Mouse (Mus musculus) forebrain, embryonic 15.5 days (tissue): ENCODE measurements around the gene Vps25. TPM values are rescaled to one million over a fixed set of nuclear protein-coding genes. Genes with fewer than 3 reads are reported as not detected.

Experiments
- ATAC-seq: fragments of 200-750 bp; cut with Nextera tagmentation; replicated peaks from 2 replicates; pipeline ENCODE4 v1.8.0; 2017; ENCODE audit warnings: mild to moderate bottlenecking, moderate TSS enrichment, moderate library complexity
- H3K27ac ChIP-seq: fragments of 300-500 bp; sonication (generic); replicated peaks from 2 replicates; pipeline ENCODE4 v1.5.1; 2015; ENCODE audit warnings: mild to moderate bottlenecking, inconsistent platforms
- H3K27me3 ChIP-seq: fragments of 300-500 bp; sonication (generic); 2 replicates; pipeline ENCODE4 v1.6.1; 2015; ENCODE audit warnings: inconsistent platforms
- H3K36me3 ChIP-seq: fragments of 300-500 bp; sonication (generic); 2 replicates; pipeline ENCODE4 v1.6.1; 2015; ENCODE audit warnings: mild to moderate bottlenecking, inconsistent platforms
- H3K4me1 ChIP-seq: fragments of 300-500 bp; sonication (generic); 2 replicates; pipeline ENCODE4 v1.6.1; 2015; ENCODE audit warnings: inconsistent platforms
- H3K4me2 ChIP-seq: fragments of 300-500 bp; sonication (generic); replicated peaks from 2 replicates; pipeline ENCODE4 v1.6.1; 2015; ENCODE audit warnings: mild to moderate bottlenecking, inconsistent platforms
- H3K4me3 ChIP-seq: fragments of 300-500 bp; sonication (generic); 2 replicates; pipeline ENCODE4 v1.5.1; 2015; ENCODE audit warnings: mild to moderate bottlenecking, inconsistent platforms
- H3K9ac ChIP-seq: fragments of 300-500 bp; sonication (generic); replicated peaks from 2 replicates; pipeline ENCODE4 v1.6.1; 2015; ENCODE audit warnings: mild to moderate bottlenecking, inconsistent platforms
- H3K9me3 ChIP-seq: fragments of 300-500 bp; sonication (generic); 2 replicates; pipeline ENCODE4 v1.6.1; 2016; ENCODE audit warnings: inconsistent platforms
- WGBS: fragments of 180-500 bp; shearing (Covaris S2); methylation state at CpG from one replicate; pipeline ENCODE4 v1.1.7; 2015; ENCODE audit warnings: mixed read lengths; 5-methylcytosine and 5-hydroxymethylcytosine counted together
- polyA plus RNA-seq: library from polyadenylated mRNA; unstranded; fragments of >200 nt; fragmentation: Nextera tagmentation; extraction: Ambion mirVana; gene quantifications from 2 replicates; pipeline ENCODE4 v1.2.1, GENCODE M21; 2015

Gene Vps25
- polyA plus RNA-seq, 1 experiment from 2014 or later: 92.9 TPM

- 8% methylated on average over 5 of the region's 5 CpGs for WGBS
- Histone ChIP-seq H3K4me2 (no peak overlapping the region), H3K4me3 (no peak overlapping the region), H3K4me1 (peaks cover 10% of the 10 kb centered on the region), H3K27me3 (no peaks in the 10 kb centered on the region), H3K27ac (no peak overlapping the region), H3K9ac (no peak overlapping the region), H3K9me3 (no peaks in the 10 kb centered on the region), H3K36me3 (peaks cover 13% of the 10 kb centered on the region)
- ATAC-seq: no peak
Measured at GRCm38 (mm10) chr11:101282896-101283295, 29.4 kb downstream of the Vps25 start.

- H3K4me1 ChIP-seq: peaks cover 6% of the 10 kb centered on the region
- H3K27me3 ChIP-seq: no peaks in the 10 kb centered on the region
- peaks cover 22% of the 10 kb centered on the region for H3K36me3 ChIP-seq
- ATAC-seq: no peak
- no peaks in the 10 kb centered on the region for H3K9me3 ChIP-seq
- 78% methylated on average over 4 of the region's 4 CpGs for WGBS
- no peak overlapping the region for H3K4me2 ChIP-seq
- H3K4me3 ChIP-seq: no peak overlapping the region
- no peak overlapping the region for H3K27ac ChIP-seq
- no peak overlapping the region for H3K9ac ChIP-seq
Measured at GRCm38 (mm10) chr11:101283805-101284204, 30.3 kb downstream of the Vps25 start.

GRCm38 (mm10) chr11:101287306-101287705, 33.8 kb downstream of the Vps25 start:
- H3K27ac ChIP-seq: no peak overlapping the region
- H3K36me3 ChIP-seq: peaks cover 56% of the 10 kb centered on the region
- H3K9me3 ChIP-seq: no peaks in the 10 kb centered on the region
- H3K9ac ChIP-seq: no peak overlapping the region
- H3K4me2 ChIP-seq: no peak overlapping the region
- H3K4me3 ChIP-seq: no peak overlapping the region
- H3K27me3 ChIP-seq: no peaks in the 10 kb centered on the region
- ATAC-seq: no peak
- H3K4me1 ChIP-seq: no peaks in the 10 kb centered on the region
- 89% methylated on average over 9 of the region's 9 CpGs for WGBS

- no peaks in the 10 kb centered on the region for H3K27me3 ChIP-seq
- no peak overlapping the region for H3K4me3 ChIP-seq
- no peak overlapping the region for H3K4me2 ChIP-seq
- no peak overlapping the region for H3K9ac ChIP-seq
- WGBS: 96% methylated on average over 8 of the region's 8 CpGs
- no peaks in the 10 kb centered on the region for H3K4me1 ChIP-seq
- no peak overlapping the region for H3K27ac ChIP-seq
- no peaks in the 10 kb centered on the region for H3K9me3 ChIP-seq
- ATAC-seq: no peak
- peaks cover 80% of the 10 kb centered on the region for H3K36me3 ChIP-seq
Measured at GRCm38 (mm10) chr11:101291231-101291630, 37.7 kb downstream of the Vps25 start.

- Histone ChIP-seq H3K27ac (no peak overlapping the region), H3K4me2 (no peak overlapping the region), H3K4me1 (peaks cover under 1% of the 10 kb centered on the region; the same call in 1 of the 2 replicates), H3K27me3 (no peaks in the 10 kb centered on the region), H3K9me3 (no peaks in the 10 kb centered on the region), H3K36me3 (peaks cover 65% of the 10 kb centered on the region), H3K9ac (no peak overlapping the region), H3K4me3 (no peak overlapping the region)
- 92% methylated on average over 8 of the region's 8 CpGs for WGBS
- ATAC-seq: no peak
Measured at GRCm38 (mm10) chr11:101295191-101295590, 41.7 kb downstream of the Vps25 start.

GRCm38 (mm10) chr11:101300881-101301280, 47.4 kb downstream of the Vps25 start:
- H3K9ac ChIP-seq: peak overlapping the region; percentile 87; the same call in 1 of the 2 replicates
- H3K4me2 ChIP-seq: peak overlapping the region; percentile 98
- H3K36me3 ChIP-seq: peaks cover 20% of the 10 kb centered on the region
- no peaks in the 10 kb centered on the region for H3K27me3 ChIP-seq
- peak overlapping the region; percentile 96 for H3K4me3 ChIP-seq
- no peak overlapping the region for H3K27ac ChIP-seq
- no peaks in the 10 kb centered on the region for H3K9me3 ChIP-seq
- 70% methylated on average over 7 of the region's 7 CpGs for WGBS
- peaks cover 20% of the 10 kb centered on the region for H3K4me1 ChIP-seq
- no peak for ATAC-seq

- Histone ChIP-seq H3K9me3 (no peaks in the 10 kb centered on the region), H3K4me3 (peak overlapping the region; percentile 96), H3K27me3 (no peaks in the 10 kb centered on the region), H3K36me3 (peaks cover 18% of the 10 kb centered on the region), H3K27ac (peak overlapping the region; percentile 73), H3K4me2 (peak overlapping the region; percentile 98), H3K4me1 (peaks cover 20% of the 10 kb centered on the region), H3K9ac (peak overlapping the region; percentile 87)
- no peak; the same call in 1 of the 2 replicates for ATAC-seq
- WGBS: 15% methylated on average over 26 of the region's 26 CpGs
Measured at GRCm38 (mm10) chr11:101301299-101302003, 47.9 kb downstream of the Vps25 start.

- ATAC-seq: peak; percentile 93
Measured at GRCm38 (mm10) chr11:101302004-101302798, 48.7 kb downstream of the Vps25 start, which contains the start of gene Becn1. TSS of gene Becn1 (minus strand) at chr11:101302286.

GRCm38 (mm10) chr11:101307744-101308143, 54.2 kb downstream of the Vps25 start:
- Histone ChIP-seq H3K27ac (no peak overlapping the region), H3K36me3 (no peaks in the 10 kb centered on the region), H3K4me1 (no peaks in the 10 kb centered on the region), H3K4me2 (no peak overlapping the region), H3K9me3 (no peaks in the 10 kb centered on the region), H3K4me3 (no peak overlapping the region), H3K27me3 (no peaks in the 10 kb centered on the region), H3K9ac (no peak overlapping the region)
- WGBS: 41% methylated on average over 5 of the region's 5 CpGs
- ATAC-seq: no peak

More at GRCm38 (mm10) chr11:101302004-101302798, 48.7 kb downstream of the Vps25 start, which contains the start of gene Becn1:
- Histone ChIP-seq H3K4me1 (peaks cover 20% of the 10 kb centered on the region), H3K27ac (peak within 1 kb of the TSS; percentile 73), H3K4me3 (peak within 1 kb of the TSS; percentile 96), H3K27me3 (no peaks in the 10 kb centered on the region), H3K9me3 (no peaks in the 10 kb centered on the region), H3K36me3 (peaks cover 18% of the 10 kb centered on the region), H3K9ac (peak within 1 kb of the TSS; percentile 87), H3K4me2 (peak within 1 kb of the TSS; percentile 98)
- whole genome bisulfite sequencing: 6% methylated on average over 39 of the region's 39 CpGs

Other genes starting within 250 kb of the Vps25 start
- gene Atp6v0a1, start 244.3 kb upstream of the Vps25 start, polyA plus RNA-seq: 84.3 and 84.6 TPM in 2 replicates
- gene Naglu, start 183.7 kb upstream of the Vps25 start, polyA plus RNA-seq: 7.9 and 8.1 TPM in 2 replicates
- 0.17 and 0.27 TPM in 2 replicates for gene Hsd17b1, start 175.3 kb upstream of the Vps25 start, polyA plus RNA-seq
- 47.8 and 52.7 TPM in 2 replicates for gene Coasy, start 171.1 kb upstream of the Vps25 start, polyA plus RNA-seq
- 92.9 and 96.5 TPM in 2 replicates for gene Mlx, start 166.4 kb upstream of the Vps25 start, polyA plus RNA-seq
- 40.5 and 45.0 TPM in 2 replicates for gene Psmc3ip, start 158.3 kb upstream of the Vps25 start, polyA plus RNA-seq
- gene Retreg3, start 133.8 kb upstream of the Vps25 start, polyA plus RNA-seq: 25.1 and 27.7 TPM in 2 replicates
- 96.1 and 97.7 TPM in 2 replicates for gene Tubg1, start 133.8 kb upstream of the Vps25 start, polyA plus RNA-seq
- gene Tubg2, start 97.8 kb upstream of the Vps25 start, polyA plus RNA-seq: 31.2 and 32.8 TPM in 2 replicates
- gene Cntnap1, start 83.2 kb upstream of the Vps25 start, polyA plus RNA-seq: 0.77 and 0.98 TPM in 2 replicates
- gene Plekhh3, start 82.4 kb upstream of the Vps25 start, polyA plus RNA-seq: 5.8 and 6.5 TPM in 2 replicates
- gene Ccr10, start 78.3 kb upstream of the Vps25 start, polyA plus RNA-seq: 0.14 and 0.19 TPM in 2 replicates
- gene Ezh1, start 27.2 kb upstream of the Vps25 start, polyA plus RNA-seq: 19.6 and 21.4 TPM in 2 replicates
- gene Ramp2, start 7.7 kb upstream of the Vps25 start, polyA plus RNA-seq: 53.4 and 61.3 TPM in 2 replicates
- 4.8 and 5.5 TPM in 2 replicates for gene Wnk4, start 6.9 kb downstream of the Vps25 start, polyA plus RNA-seq
- gene Cntd1, start 25.3 kb downstream of the Vps25 start, polyA plus RNA-seq: 1.4 and 1.5 TPM in 2 replicates
- gene Coa3, start 25.4 kb downstream of the Vps25 start, polyA plus RNA-seq: 208 and 211 TPM in 2 replicates
- gene Becn1, start 48.6 kb downstream of the Vps25 start, polyA plus RNA-seq: 186 and 200 TPM in 2 replicates
- gene Psme3, start 62.5 kb downstream of the Vps25 start, polyA plus RNA-seq: 129 and 140 TPM in 2 replicates
- gene Aoc2, start 71.4 kb downstream of the Vps25 start, polyA plus RNA-seq: 2.1 and 2.2 TPM in 2 replicates
- gene Aoc3, start 76.9 kb downstream of the Vps25 start, polyA plus RNA-seq: 0.05 TPM in 1 of 2 replicates, not detected in the other
- not detected in 2 replicates for gene G6pc, start 113.9 kb downstream of the Vps25 start, polyA plus RNA-seq
- 90.2 and 98.7 TPM in 2 replicates for gene Aarsd1, start 163.9 kb downstream of the Vps25 start, polyA plus RNA-seq
- 6.3 and 7.3 TPM in 2 replicates for gene Gm27029, start 171.1 kb downstream of the Vps25 start, polyA plus RNA-seq
- 31.7 and 32.2 TPM in 2 replicates for gene Rundc1, start 171.4 kb downstream of the Vps25 start, polyA plus RNA-seq
- 1.0 and 1.7 TPM in 2 replicates for gene Ptges3l, start 171.6 kb downstream of the Vps25 start, polyA plus RNA-seq
- 267 and 285 TPM in 2 replicates for gene Rpl27, start 188.6 kb downstream of the Vps25 start, polyA plus RNA-seq
- gene Ifi35, start 194.7 kb downstream of the Vps25 start, polyA plus RNA-seq: 2.4 and 3.2 TPM in 2 replicates
- gene Rnd2, start 211.3 kb downstream of the Vps25 start, polyA plus RNA-seq: 121 and 142 TPM in 2 replicates
- gene Vat1, start 212.5 kb downstream of the Vps25 start, polyA plus RNA-seq: 77.1 and 79.8 TPM in 2 replicates